Mouse (Mus musculus) liver, postnatal 0 days (tissue): ENCODE data around the gene Cacnb4.

Experiments used
- CTCF ChIP-seq: sonication (generic); IDR thresholded peaks from 2 replicates; pipeline ENCODE4 v1.5.1; 2016; ENCODE audit warnings: antibody characterized with exemption, low read depth
- EP300 ChIP-seq: IDR thresholded peaks from 2 replicates; pipeline ENCODE4 v1.6.1; 2016; ENCODE audit warnings: antibody characterized with exemption, low read depth, mild to moderate bottlenecking

DNA sequence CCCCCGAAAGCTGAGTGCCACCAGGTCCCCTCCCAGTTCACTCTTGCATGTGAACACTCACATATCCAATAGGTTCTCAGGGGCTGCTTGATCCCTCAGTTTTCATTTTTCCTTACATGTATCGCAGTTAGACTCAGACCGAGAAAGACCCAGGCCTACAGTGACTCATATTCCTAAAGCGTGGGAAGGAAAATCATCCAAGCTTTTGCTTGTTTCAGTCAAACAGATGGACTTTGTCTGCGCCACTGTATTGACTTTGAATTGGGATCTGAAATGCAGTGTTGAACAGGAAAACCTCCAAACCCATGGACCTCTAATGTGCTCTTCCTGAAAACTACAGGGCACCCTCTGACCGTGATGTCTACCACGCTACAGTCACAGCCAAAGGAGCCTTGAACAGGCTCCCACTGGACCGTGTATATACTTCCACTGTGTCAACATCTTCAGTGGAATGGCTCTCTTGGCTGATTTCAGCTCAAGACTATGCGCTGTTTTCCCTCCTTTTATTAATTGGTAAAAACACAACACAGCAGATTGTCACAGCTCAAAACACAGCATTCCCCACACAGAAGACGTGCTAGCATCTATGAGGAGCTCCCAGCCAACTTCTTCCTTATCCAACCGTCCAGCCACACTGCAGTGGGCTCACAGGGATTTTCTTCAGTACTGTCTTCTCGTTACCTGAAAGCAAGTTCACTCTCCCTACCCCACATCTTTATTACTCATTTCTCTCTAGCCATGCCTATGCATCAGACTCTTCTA lies 215.2 kb downstream of the Cacnb4 start:
- TF ChIP-seq CTCF (no peak), EP300 (no peak)
